Mouse (Mus musculus) heart, embryonic 14.5 days (tissue): ENCODE measurements around the gene Serpina3j. TPM values are rescaled to one million over a fixed set of nuclear protein-coding genes. Genes with fewer than 3 reads are reported as not detected.

ENCODE experiments used
- ATAC-seq: fragments of 200-750 bp; cut with Nextera tagmentation; 2 replicates; pipeline ENCODE4 v1.8.0; 2017; ENCODE audit warnings: low read depth, moderate TSS enrichment; ENCODE audit not compliant: insufficient number of reproducible peaks, insufficient read depth, low FRiP score
- H3K27ac ChIP-seq, 2 experiments: fragments of 200-500 bp in 1 of 2; fragments of 300-500 bp in 1 of 2; sonication (generic) in 1 of 2; replicated peaks in 1 of 2; 2 replicates each; pipeline ENCODE4 v1.5.1; 2012 to 2014; ENCODE audit warnings: low read depth in 2 of 2, low read length in 2 of 2, control low read depth in 1 of 2, mild to moderate bottlenecking in 1 of 2, mixed read lengths in 1 of 2; ENCODE audit not compliant: control insufficient read depth in 1 of 2, insufficient read depth in 1 of 2
- H3K27me3 ChIP-seq: fragments of 300-500 bp; sonication (generic); 2 replicates; pipeline ENCODE4 v1.6.1; 2014; ENCODE audit warnings: mild to moderate bottlenecking, low read length, control low read depth; ENCODE audit not compliant: control insufficient read depth, insufficient read depth
- H3K36me3 ChIP-seq: fragments of 300-500 bp; sonication (generic); 2 replicates; pipeline ENCODE4 v1.6.1; 2014; ENCODE audit warnings: mild to moderate bottlenecking, control low read depth, low read length, mixed read lengths; ENCODE audit not compliant: control insufficient read depth, insufficient read depth
- H3K4me1 ChIP-seq, 2 experiments: fragments of 200-500 bp in 1 of 2; fragments of 300-500 bp in 1 of 2; sonication (generic) in 1 of 2; 2 replicates each; pipeline ENCODE4 v1.6.1; 2012 to 2014; ENCODE audit warnings: low read length in 2 of 2, control low read depth in 1 of 2, mixed read lengths in 1 of 2; ENCODE audit not compliant: control insufficient read depth in 2 of 2, insufficient read depth in 2 of 2
- H3K4me2 ChIP-seq: fragments of 300-500 bp; sonication (generic); 2 replicates; pipeline ENCODE4 v1.6.1; 2014; ENCODE audit warnings: mild to moderate bottlenecking, low read length
- H3K4me3 ChIP-seq, 2 experiments: fragments of 200-500 bp in 1 of 2; fragments of 300-500 bp in 1 of 2; sonication (generic) in 1 of 2; 2 replicates each; pipeline ENCODE4 v1.5.1; 2012 to 2014; ENCODE audit warnings: low read length in 2 of 2, mild to moderate bottlenecking in 2 of 2, control low read depth in 1 of 2, low read depth in 1 of 2, moderate library complexity in 1 of 2; ENCODE audit not compliant: control insufficient read depth in 1 of 2, insufficient read depth in 1 of 2
- H3K9ac ChIP-seq: fragments of 300-500 bp; sonication (generic); 2 replicates; pipeline ENCODE4 v1.6.1; 2014; ENCODE audit warnings: mild to moderate bottlenecking, low read length
- H3K9me3 ChIP-seq: fragments of 300-500 bp; sonication (generic); 2 replicates; pipeline ENCODE4 v1.6.1; 2016; ENCODE audit warnings: low read length, control low read depth; ENCODE audit not compliant: control insufficient read depth
- WGBS: fragments of 180-500 bp; shearing (Covaris S2); extraction: QIAGEN DNeasy Blood & Tissue Kit; methylation state at CpG from one replicate; pipeline ENCODE4 v1.1.7; 2014; 5-methylcytosine and 5-hydroxymethylcytosine counted together
- polyA plus RNA-seq: library from polyadenylated mRNA; unstranded; fragments of >200 nt; fragmentation: Nextera tagmentation; extraction: Ambion mirVana; gene quantifications from 2 replicates; pipeline ENCODE4 v1.2.1, GENCODE M21; 2014

Serpina3j gene
- polyA plus RNA-seq = not detected in 2 replicates

GRCm38 (mm10) chr12:104314253-104314652 is at the start of gene Serpina3j:
Gene Serpina3j (plus strand): TSS chr12:104314553.
- no peak; the same call in 1 of the 2 replicates for ATAC-seq
- H3K36me3 ChIP-seq = no peaks in the 10 kb centered on the region
- H3K4me3 ChIP-seq = no peak within 1 kb of the TSS
- no peaks in the 10 kb centered on the region for H3K27me3 ChIP-seq
- H3K4me2 ChIP-seq = no peak within 1 kb of the TSS
- no peak within 1 kb of the TSS for H3K27ac ChIP-seq
- H3K9ac ChIP-seq = no peak within 1 kb of the TSS
- H3K4me1 ChIP-seq = no peaks in the 10 kb centered on the region
- WGBS = 70% methylated on average over 1 of the region's 1 CpGs
- H3K9me3 ChIP-seq = 0 out of 2 replicates have a peak, but pooled peaks cover 4% of the 10 kb centered on the region

DNA sequence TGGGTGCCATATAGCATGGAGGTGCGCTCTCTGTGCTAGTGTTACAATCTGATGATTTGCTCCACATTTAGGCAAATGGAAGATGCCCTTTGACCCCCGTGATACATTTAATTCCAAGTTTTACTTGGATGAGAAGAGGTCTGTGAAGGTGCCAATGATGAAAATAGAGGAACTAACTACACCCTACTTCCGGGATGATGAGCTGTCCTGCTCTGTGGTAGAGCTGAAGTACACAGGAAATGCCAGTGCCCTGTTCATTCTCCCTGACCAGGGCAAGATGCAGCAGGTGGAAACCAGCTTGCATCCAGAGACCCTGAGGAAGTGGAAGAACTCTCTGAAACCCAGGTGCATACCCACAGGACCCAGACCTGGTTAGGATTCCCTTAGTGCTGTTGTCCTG is 48.0 kb upstream of the Serpina3j start:
- H3K9me3 ChIP-seq = no peaks in the 10 kb centered on the region
- no peaks in the 10 kb centered on the region for H3K27me3 ChIP-seq
- no peak for ATAC-seq
- H3K9ac ChIP-seq = no peak overlapping the region
- H3K4me3 ChIP-seq = no peak overlapping the region
- no peak overlapping the region for H3K27ac ChIP-seq
- H3K4me2 ChIP-seq = no peak overlapping the region
- peaks cover 4 to 5% of the 10 kb centered on the region in 2 experiments; a peak in 2 of 4 replicates for H3K4me1 ChIP-seq
- no peaks in the 10 kb centered on the region for H3K36me3 ChIP-seq
- WGBS = 72% methylated on average over 3 of the region's 3 CpGs

GRCm38 (mm10) chr12:104278216-104279055 is 35.9 kb upstream of the Serpina3j start:
- 86% methylated on average over 18 of the region's 18 CpGs for WGBS
- ATAC-seq = no peak
- Histone ChIP-seq H3K27ac (no peak overlapping the region), H3K9ac (no peak overlapping the region), H3K4me3 (no peak overlapping the region), H3K27me3 (no peaks in the 10 kb centered on the region), H3K36me3 (no peaks in the 10 kb centered on the region), H3K9me3 (0 out of 2 replicates have a peak, but pooled peaks cover 2% of the 10 kb centered on the region), H3K4me1 (no peaks in the 10 kb centered on the region), H3K4me2 (no peak overlapping the region)

DNA sequence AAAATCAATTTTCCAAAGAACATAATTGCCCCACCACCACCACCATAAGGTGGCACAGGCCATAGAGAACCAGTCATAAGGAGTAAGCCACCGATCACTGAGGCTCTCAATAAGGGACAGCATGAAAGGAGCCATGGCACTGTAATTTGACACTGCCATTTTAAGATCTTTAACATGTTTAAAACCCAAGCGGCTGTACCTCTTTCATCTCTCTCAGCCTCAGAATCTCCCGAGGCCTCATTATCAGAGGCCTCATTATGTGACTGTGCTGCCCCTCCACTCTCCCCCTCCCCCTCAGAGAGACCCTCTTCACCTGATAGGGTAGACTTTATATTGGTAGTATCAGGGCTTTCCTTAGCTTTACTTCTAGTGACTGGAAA is 35.3 kb upstream of the Serpina3j start:
- no peak overlapping the region for H3K27ac ChIP-seq
- no peak for ATAC-seq
- H3K36me3 ChIP-seq = no peaks in the 10 kb centered on the region
- H3K4me2 ChIP-seq = no peak overlapping the region
- no peaks in the 10 kb centered on the region for H3K4me1 ChIP-seq
- 0 out of 2 replicates have a peak, but pooled peaks cover 2% of the 10 kb centered on the region for H3K9me3 ChIP-seq
- no peak overlapping the region for H3K9ac ChIP-seq
- H3K4me3 ChIP-seq = no peak overlapping the region
- H3K27me3 ChIP-seq = no peaks in the 10 kb centered on the region
- 34% methylated on average over 3 of the region's 3 CpGs for WGBS

- Histone ChIP-seq H3K9me3 (0 out of 2 replicates have a peak, but pooled peaks cover 2% of the 10 kb centered on the region), H3K27me3 (no peaks in the 10 kb centered on the region), H3K4me1 (no peaks in the 10 kb centered on the region), H3K36me3 (no peaks in the 10 kb centered on the region), H3K4me3 (no peak overlapping the region), H3K27ac (no peak overlapping the region), H3K4me2 (no peak overlapping the region), H3K9ac (no peak overlapping the region)
- 84% methylated on average over 11 of the region's 11 CpGs for WGBS
- ATAC-seq = no peak
These were observed 31.0 kb upstream of the Serpina3j start for GRCm38 (mm10) chr12:104283380-104283779.

- no peak for ATAC-seq
- H3K36me3 ChIP-seq = no peaks in the 10 kb centered on the region
- H3K4me2 ChIP-seq = no peak overlapping the region
- no peaks in the 10 kb centered on the region for H3K9me3 ChIP-seq
- no peak overlapping the region for H3K27ac ChIP-seq
- H3K27me3 ChIP-seq = no peaks in the 10 kb centered on the region
- no peaks in the 10 kb centered on the region for H3K4me1 ChIP-seq
- H3K4me3 ChIP-seq = no peak overlapping the region
- H3K9ac ChIP-seq = no peak overlapping the region
These were observed 26.0 kb upstream of the Serpina3j start for GRCm38 (mm10) chr12:104288336-104288735.

GRCm38 (mm10) chr12:104289872-104290271 is 24.5 kb upstream of the Serpina3j start:
- H3K36me3 ChIP-seq = no peaks in the 10 kb centered on the region
- no peaks in the 10 kb centered on the region for H3K9me3 ChIP-seq
- no peak for ATAC-seq
- WGBS = 39% methylated on average over 4 of the region's 4 CpGs
- no peaks in the 10 kb centered on the region for H3K4me1 ChIP-seq
- H3K4me3 ChIP-seq = no peak overlapping the region
- H3K4me2 ChIP-seq = no peak overlapping the region
- H3K27me3 ChIP-seq = no peaks in the 10 kb centered on the region
- H3K27ac ChIP-seq = no peak overlapping the region
- H3K9ac ChIP-seq = no peak overlapping the region
